Mouse (Mus musculus) midbrain, embryonic 14.5 days (tissue): ENCODE measurements around the gene Wdr78. TPM values are rescaled to one million over a fixed set of nuclear protein-coding genes. Genes with fewer than 3 reads are reported as not detected.

Experiments
- ATAC-seq: fragments of 200-750 bp; cut with Nextera tagmentation; 2 replicates; pipeline ENCODE4 v1.8.0; 2017; ENCODE audit warnings: moderate number of reproducible peaks, moderate library complexity; ENCODE audit not compliant: low FRiP score, low TSS enrichment
- DNase-seq: peaks from one replicate; pipeline ENCODE4 v3.0.0-alpha.2; 2015
- H3K27ac ChIP-seq: fragments of 300-500 bp; sonication (generic); replicated peaks from 2 replicates; pipeline ENCODE4 v1.5.1; 2014; ENCODE audit warnings: mild to moderate bottlenecking, low read depth, low read length, moderate library complexity
- H3K27me3 ChIP-seq: fragments of 300-500 bp; sonication (generic); 2 replicates; pipeline ENCODE4 v1.6.1; 2014; ENCODE audit warnings: low read length, control low read depth, mixed read lengths; ENCODE audit not compliant: control insufficient read depth, insufficient read depth
- H3K36me3 ChIP-seq: fragments of 300-500 bp; sonication (generic); 2 replicates; pipeline ENCODE4 v1.6.1; 2014; ENCODE audit warnings: low read length, control low read depth; ENCODE audit not compliant: control insufficient read depth, insufficient read depth
- H3K4me1 ChIP-seq: fragments of 300-500 bp; sonication (generic); 2 replicates; pipeline ENCODE4 v1.6.1; 2014; ENCODE audit warnings: mild to moderate bottlenecking, antibody characterized with exemption, low read length, control low read depth; ENCODE audit not compliant: control insufficient read depth, insufficient read depth
- H3K4me2 ChIP-seq: fragments of 300-500 bp; sonication (generic); 2 replicates; pipeline ENCODE4 v1.6.1; 2014; ENCODE audit warnings: mild to moderate bottlenecking, low read length, moderate library complexity
- H3K4me3 ChIP-seq: fragments of 300-500 bp; sonication (generic); replicated peaks from 2 replicates; pipeline ENCODE4 v1.5.1; 2014; ENCODE audit warnings: low read depth, low read length
- H3K9ac ChIP-seq: fragments of 300-500 bp; sonication (generic); replicated peaks from 2 replicates; pipeline ENCODE4 v1.6.1; 2014; ENCODE audit warnings: mild to moderate bottlenecking, low read length, moderate library complexity
- H3K9me3 ChIP-seq: fragments of 300-500 bp; sonication (generic); 2 replicates; pipeline ENCODE4 v1.6.1; 2016; ENCODE audit warnings: low read length, control low read depth, mixed read lengths; ENCODE audit not compliant: control insufficient read depth
- WGBS: fragments of 180-500 bp; shearing (Covaris S2); extraction: QIAGEN DNeasy Blood & Tissue Kit; methylation state at CpG from one replicate; pipeline ENCODE4 v1.1.7; 2014; 5-methylcytosine and 5-hydroxymethylcytosine counted together
- polyA plus RNA-seq: library from polyadenylated mRNA; unstranded; fragments of >200 nt; fragmentation: Nextera tagmentation; extraction: Ambion mirVana; gene quantifications from 2 replicates; pipeline ENCODE4 v1.2.1, GENCODE M21; 2014

The Wdr78 gene
- polyA plus RNA-seq, 1 experiment from 2014 or later = 5.3 TPM

DNA sequence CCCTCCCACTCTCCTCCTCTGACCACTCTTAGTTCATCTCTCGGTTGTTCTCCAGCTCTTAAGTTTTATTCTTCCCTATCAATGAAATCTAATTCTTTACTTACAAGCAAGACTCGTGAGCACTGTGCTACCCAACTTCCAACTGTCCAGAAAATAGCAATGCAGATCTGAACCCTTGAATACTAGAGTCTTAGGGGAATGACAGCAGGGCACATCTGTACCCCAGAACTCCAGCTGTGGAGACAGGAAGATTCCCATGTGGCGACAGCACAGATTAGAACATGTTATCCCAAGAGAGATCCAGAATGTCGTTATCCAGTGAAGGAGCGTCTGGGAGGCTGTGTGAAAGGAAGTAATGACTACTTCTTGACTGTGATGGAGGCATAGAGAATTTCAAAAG, 108.1 kb downstream of the Wdr78 start:
- no peak for DNase-seq

GRCm38 (mm10) chr4:103005190-103005945, 109.0 kb downstream of the Wdr78 start:
- H3K4me1 ChIP-seq = peaks cover 13% of the 10 kb centered on the region; the same call in 1 of the 2 replicates
- WGBS = 65% methylated on average over 15 of the region's 15 CpGs
- no peak overlapping the region for H3K4me3 ChIP-seq
- H3K36me3 ChIP-seq = no peaks in the 10 kb centered on the region
- ATAC-seq (no peak), DNase-seq (no peak)
- no peak overlapping the region for H3K4me2 ChIP-seq
- H3K27ac ChIP-seq = no peak overlapping the region
- no peaks in the 10 kb centered on the region for H3K9me3 ChIP-seq
- H3K27me3 ChIP-seq = no peaks in the 10 kb centered on the region
- H3K9ac ChIP-seq = no peak overlapping the region

More for the DNA sequence above, 108.1 kb downstream of the Wdr78 start:
- H3K36me3 ChIP-seq = no peaks in the 10 kb centered on the region
- H3K27ac ChIP-seq = no peak overlapping the region
- H3K27me3 ChIP-seq = no peaks in the 10 kb centered on the region
- no peak overlapping the region for H3K4me2 ChIP-seq
- H3K9me3 ChIP-seq = no peaks in the 10 kb centered on the region
- H3K9ac ChIP-seq = no peak overlapping the region
- no peak for ATAC-seq
- H3K4me1 ChIP-seq = peaks cover 13% of the 10 kb centered on the region; the same call in 1 of the 2 replicates
- 53% methylated on average over 5 of the region's 5 CpGs for WGBS
- no peak overlapping the region for H3K4me3 ChIP-seq

DNA sequence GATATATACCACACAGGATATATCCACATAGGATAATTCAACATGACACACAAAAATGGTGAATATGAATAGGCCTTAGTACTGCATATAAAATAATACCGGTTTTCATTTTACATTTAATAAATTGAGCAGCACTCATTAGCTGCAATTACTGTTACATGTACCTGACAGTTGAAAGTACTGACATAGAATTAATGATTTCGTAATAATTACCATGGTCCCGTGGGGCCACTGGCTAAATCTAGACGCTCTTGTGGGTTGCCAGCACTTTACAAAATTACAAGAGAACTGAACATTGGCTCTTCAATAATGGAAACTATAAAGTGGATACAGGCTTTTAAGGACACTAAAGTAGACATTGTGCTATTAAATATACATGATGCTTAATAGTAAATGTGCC, 109.7 kb downstream of the Wdr78 start:
- Histone ChIP-seq H3K27me3 (no peaks in the 10 kb centered on the region), H3K4me1 (peaks cover 13% of the 10 kb centered on the region; the same call in 1 of the 2 replicates), H3K27ac (no peak overlapping the region), H3K36me3 (no peaks in the 10 kb centered on the region), H3K9me3 (no peaks in the 10 kb centered on the region), H3K9ac (no peak overlapping the region), H3K4me3 (no peak overlapping the region), H3K4me2 (no peak overlapping the region)
- peak; percentile 55 for DNase-seq
- no peak for ATAC-seq
- WGBS = 70% methylated on average over 4 of the region's 4 CpGs

GRCm38 (mm10) chr4:102991685-102992084, 122.7 kb downstream of the Wdr78 start:
- no peaks in the 10 kb centered on the region for H3K9me3 ChIP-seq
- ATAC-seq (no peak), DNase-seq (no peak)
- no peak overlapping the region for H3K4me2 ChIP-seq
- H3K9ac ChIP-seq = no peak overlapping the region
- 67% methylated on average over 3 of the region's 3 CpGs for WGBS
- H3K27me3 ChIP-seq = no peaks in the 10 kb centered on the region
- H3K4me3 ChIP-seq = no peak overlapping the region
- no peaks in the 10 kb centered on the region for H3K4me1 ChIP-seq
- H3K36me3 ChIP-seq = no peaks in the 10 kb centered on the region
- H3K27ac ChIP-seq = no peak overlapping the region

DNA sequence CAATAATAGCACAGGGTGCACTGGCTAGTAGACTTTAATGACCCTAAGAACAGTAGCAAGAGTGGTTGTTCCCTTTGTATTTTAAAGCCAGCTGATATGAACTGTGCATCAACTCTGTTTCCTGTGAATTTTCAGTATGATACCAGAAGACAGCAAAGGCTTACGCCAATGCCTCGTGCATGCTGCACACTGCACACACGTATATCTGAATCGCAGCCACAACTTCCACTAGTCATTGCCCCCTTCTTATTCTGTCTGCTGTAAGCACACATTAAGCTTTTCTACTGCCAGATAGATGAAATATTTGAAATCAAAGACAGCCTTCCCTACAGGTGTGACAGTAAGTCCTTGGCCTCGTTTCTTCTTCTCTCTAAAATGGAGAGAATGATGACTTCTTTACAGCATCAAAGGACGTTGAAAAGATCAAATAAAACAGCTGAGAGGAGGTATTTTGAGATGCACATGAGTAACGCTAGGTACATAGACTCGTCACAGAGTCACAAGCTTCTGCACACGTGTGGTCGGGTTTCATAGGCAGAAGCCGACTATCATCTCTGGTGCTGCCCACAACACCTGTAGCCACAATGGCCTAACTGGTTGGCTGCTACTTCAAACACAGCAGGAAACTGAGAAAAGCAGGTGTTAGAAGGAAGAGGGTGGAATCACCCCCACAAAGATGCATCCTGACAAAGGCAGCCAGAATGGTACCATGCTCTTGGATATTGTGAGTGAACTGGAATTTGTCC, 123.6 kb downstream of the Wdr78 start:
- Histone ChIP-seq H3K36me3 (no peaks in the 10 kb centered on the region), H3K27ac (no peak overlapping the region), H3K9me3 (no peaks in the 10 kb centered on the region), H3K4me2 (no peak overlapping the region), H3K9ac (no peak overlapping the region), H3K4me3 (no peak overlapping the region), H3K27me3 (no peaks in the 10 kb centered on the region), H3K4me1 (no peaks in the 10 kb centered on the region)
- DNase-seq = no peak
- WGBS = 86% methylated on average over 11 of the region's 11 CpGs
- ATAC-seq = no peak

DNA sequence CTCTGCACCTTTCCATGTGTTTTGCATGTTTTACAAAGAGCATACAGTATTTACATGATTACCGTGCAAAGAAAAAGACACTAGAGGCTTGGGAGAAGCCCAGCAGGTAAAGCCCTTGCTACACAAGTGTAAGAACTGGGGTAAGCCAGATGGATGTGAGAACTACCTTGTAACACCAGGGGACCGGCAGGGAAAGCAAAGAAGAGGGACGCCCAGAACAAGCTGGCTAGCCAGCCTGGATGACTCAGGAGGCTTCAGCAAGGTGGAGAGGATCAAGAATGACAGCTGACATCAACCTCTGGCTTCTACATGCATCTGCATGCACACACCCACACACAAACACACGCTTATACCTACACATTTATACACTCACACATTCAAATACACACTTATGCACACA, 124.3 kb downstream of the Wdr78 start:
- Histone ChIP-seq H3K4me2 (no peak overlapping the region), H3K27ac (no peak overlapping the region), H3K27me3 (no peaks in the 10 kb centered on the region), H3K4me1 (no peaks in the 10 kb centered on the region), H3K36me3 (no peaks in the 10 kb centered on the region), H3K9me3 (no peaks in the 10 kb centered on the region), H3K9ac (no peak overlapping the region), H3K4me3 (no peak overlapping the region)
- WGBS = 72% methylated on average over 4 of the region's 4 CpGs
- DNase-seq = no peak
- ATAC-seq = no peak

DNA sequence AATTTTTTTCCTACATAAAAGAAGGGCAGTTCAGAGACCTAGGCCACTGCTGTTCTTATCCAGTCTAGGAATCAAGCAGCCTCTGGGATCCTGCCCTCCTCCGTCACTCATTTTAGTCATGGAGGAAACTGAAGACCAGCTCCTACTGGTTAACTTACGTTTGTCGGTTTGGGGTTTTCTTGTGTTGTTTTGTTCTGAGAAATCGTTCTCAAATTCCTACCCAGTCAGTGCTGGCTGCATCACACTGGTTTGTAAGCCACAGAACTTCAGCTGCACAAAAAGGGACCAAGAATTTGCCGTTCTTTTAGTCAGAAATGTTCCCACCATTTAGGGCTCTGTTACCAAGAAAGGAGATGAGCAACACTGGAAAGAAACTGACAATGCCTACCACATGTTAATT, 125.0 kb downstream of the Wdr78 start:
- no peaks in the 10 kb centered on the region for H3K4me1 ChIP-seq
- DNase-seq (no peak), ATAC-seq (no peak)
- H3K4me3 ChIP-seq = no peak overlapping the region
- 79% methylated on average over 5 of the region's 5 CpGs for WGBS
- H3K9me3 ChIP-seq = no peaks in the 10 kb centered on the region
- no peaks in the 10 kb centered on the region for H3K27me3 ChIP-seq
- H3K36me3 ChIP-seq = no peaks in the 10 kb centered on the region
- no peak overlapping the region for H3K4me2 ChIP-seq
- no peak overlapping the region for H3K27ac ChIP-seq
- no peak overlapping the region for H3K9ac ChIP-seq

DNA sequence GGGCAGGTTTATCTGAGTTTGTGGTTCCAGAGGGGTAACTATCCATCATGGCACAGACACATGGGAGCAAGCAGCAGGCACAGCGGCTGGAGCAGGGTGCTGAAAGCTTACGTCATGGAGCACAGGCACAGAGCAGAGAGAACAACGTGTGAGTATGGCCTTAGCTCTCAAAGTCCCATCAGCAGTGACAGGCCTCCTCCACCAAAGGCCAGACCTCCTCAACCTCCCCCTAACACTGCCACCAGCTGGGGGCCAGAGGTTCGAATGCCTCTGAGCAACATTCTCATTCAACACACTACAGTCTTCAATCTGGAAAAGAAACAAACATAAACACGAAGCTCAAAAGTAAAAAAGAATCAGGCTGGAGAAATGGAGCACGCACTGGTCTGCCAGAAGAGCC, 125.8 kb downstream of the Wdr78 start:
- H3K9me3 ChIP-seq = no peaks in the 10 kb centered on the region
- 83% methylated on average over 6 of the region's 6 CpGs for WGBS
- H3K27me3 ChIP-seq = no peaks in the 10 kb centered on the region
- no peak overlapping the region for H3K4me2 ChIP-seq
- H3K9ac ChIP-seq = no peak overlapping the region
- H3K36me3 ChIP-seq = no peaks in the 10 kb centered on the region
- H3K4me3 ChIP-seq = no peak overlapping the region
- no peak for ATAC-seq
- no peaks in the 10 kb centered on the region for H3K4me1 ChIP-seq
- no peak for DNase-seq
- H3K27ac ChIP-seq = no peak overlapping the region
